Comparison of ENCODE assay signal across 10 mouse cellular contexts in genomic region chr5:123431524-123432304, GRCm38 (mm10). TPM values are rescaled to one million over a fixed set of nuclear protein-coding genes. Genes with fewer than 3 reads are reported as not detected.
DNase-seq lines count a peak whose midpoint lies in the region; ATAC-seq lines count a peak whose summit lies in the region.
"Had no signal": no experiment of that assay in that cellular context is flagged by ENCODE, and none has a peak within 500 bp of the region (broad histone marks: within the 10 kb centered on the region; RNA-seq: fewer than 3 reads in every experiment).

No protein-coding gene starts in this region.

- no peak overlapping the region for H3K4me2 ChIP-seq in midbrain, embryonic 15.5 days
- H3K4me2 ChIP-seq: neural tube, embryonic 12.5 days had no signal

- ATAC-seq in megakaryocyte progenitor cell, adult 5-6 weeks (replicated peaks; ENCODE audit: poor library complexity): no peak
- ATAC-seq in midbrain, embryonic 15.5 days (replicated peaks): no peak

- H3K9me3 ChIP-seq in midbrain, embryonic 15.5 days: no peaks in the 10 kb centered on the region
- H3K9me3 ChIP-seq: neural tube, embryonic 12.5 days had no signal

- H3K9ac ChIP-seq in midbrain, embryonic 15.5 days: no peak overlapping the region
- H3K9ac ChIP-seq: neural tube, embryonic 12.5 days had no signal

- H3K27me3 ChIP-seq in midbrain, embryonic 15.5 days (replicated peaks): no peaks in the 10 kb centered on the region
- H3K27me3 ChIP-seq: neural tube, embryonic 12.5 days had no signal

- intact Hi-C loops in heart, postnatal 14 days (cut with DNase I): loop anchor here (2.0 kb wide), 1 partner anchor 37 kb away; the partner anchor contains the start of gene Mlxip

- no peak overlapping the region for H3K27ac ChIP-seq in midbrain, embryonic 15.5 days
- H3K27ac ChIP-seq: neural tube, embryonic 12.5 days had no signal

- H3K4me3 ChIP-seq in midbrain, embryonic 15.5 days: no peak overlapping the region
- H3K4me3 ChIP-seq: neural tube, embryonic 12.5 days had no signal

- peak; percentile 37 for DNase-seq in retina, postnatal 1 day
- no peak for DNase-seq in retina, embryonic 14.5 days (ENCODE audit: low spot score)
- peak; percentile 85 to 86 for DNase-seq in cerebellum, postnatal 14 days
- peak; percentile 78 to 88 for DNase-seq in heart, postnatal 14 days
- peak; percentile 65 for DNase-seq in layer of hippocampus, adult 11-12 months (ENCODE audit: low spot score)
- peak; percentile 74 for DNase-seq in right cerebral cortex, postnatal 10 days (ENCODE audit: low spot score in 2 of 2)

- 71% methylated on average over 13 of the region's 13 CpGs for WGBS in midbrain, embryonic 15.5 days

- H3K36me3 ChIP-seq in midbrain, embryonic 15.5 days (replicated peaks): no peaks in the 10 kb centered on the region

- peaks cover 11% of the 10 kb centered on the region for H3K4me1 ChIP-seq in midbrain, embryonic 15.5 days

RNA-seq across cellular contexts. Expression of gene Mlxip, which starts 37.1 kb away (rescaled TPM):
- 10 to 100 TPM; 29.0 to 29.9 TPM for total RNA-seq in heart, postnatal 14 days (2021)
- 32.6 TPM in 2 replicates for total RNA-seq in megakaryocyte progenitor cell, adult 5-6 weeks (2015)
- total RNA-seq in megakaryocyte progenitor cell, adult 5-6 weeks (2017): 11.0 and 11.3 TPM in 2 replicates
- 18.6 and 21.1 TPM in 2 replicates for polyA plus RNA-seq in midbrain, embryonic 15.5 days (2015; fragmentation: Nextera tagmentation; extraction: Ambion mirVana)

RNA-seq across cellular contexts. Expression of gene Lrrc43, which starts 57.4 kb away (rescaled TPM):
- total RNA-seq in heart, postnatal 14 days (2021): under 1 TPM in 1 of 2 experiments, not detected in 1; 0.22 TPM
- not detected in 2 replicates for total RNA-seq in megakaryocyte progenitor cell, adult 5-6 weeks (2015)
- total RNA-seq in megakaryocyte progenitor cell, adult 5-6 weeks (2017): not detected in 2 replicates
- 0.89 and 1.1 TPM in 2 replicates for polyA plus RNA-seq in midbrain, embryonic 15.5 days (2015; fragmentation: Nextera tagmentation; extraction: Ambion mirVana)
- polyA plus RNA-seq: large intestine, adult 2 months; neural tube, embryonic 12.5 days had no signal

RNA-seq across cellular contexts. Expression of gene Il31, which starts 57.6 kb away (rescaled TPM):
- total RNA-seq in heart, postnatal 14 days (2021): not detected
- total RNA-seq in megakaryocyte progenitor cell, adult 5-6 weeks (2015): not detected in 2 replicates
- total RNA-seq in megakaryocyte progenitor cell, adult 5-6 weeks (2017): not detected in 2 replicates
- not detected in 2 replicates for polyA plus RNA-seq in midbrain, embryonic 15.5 days (2015; fragmentation: Nextera tagmentation; extraction: Ambion mirVana)
- polyA plus RNA-seq: large intestine, adult 2 months; neural tube, embryonic 12.5 days had no signal
